Mouse (Mus musculus) gastrocnemius, postnatal 25 days (tissue): ENCODE data around the gene Gm9857. TPM values are rescaled to one million over a fixed set of nuclear protein-coding genes. Genes with fewer than 3 reads are reported as not detected.

Experiments
- DNase-seq: peaks from one replicate; pipeline ENCODE4 v3.0.0; 2022
- total RNA-seq, 2 experiments: library from RNA; stranded (reverse); gene quantifications; 1 replicate in 1 of 2; 2 replicates in 1 of 2; pipeline ENCODE4 v1.2.3; 2021

Gm9857 gene
- total RNA-seq, 2 experiments from 2014 or later: not detected

GRCm38 (mm10) chr3:108921822-108922221 is 18.4 kb downstream of the Gm9857 start:
- DNase-seq: no peak

GRCm38 (mm10) chr3:108920442-108921070 is 19.7 kb downstream of the Gm9857 start:
- DNase-seq: no peak

GRCm38 (mm10) chr3:108918852-108919251 is 21.4 kb downstream of the Gm9857 start:
- DNase-seq: no peak

GRCm38 (mm10) chr3:108917986-108918385 is 22.3 kb downstream of the Gm9857 start:
- no peak for DNase-seq

GRCm38 (mm10) chr3:108916857-108917256 is 23.4 kb downstream of the Gm9857 start:
- DNase-seq: no peak

GRCm38 (mm10) chr3:108915999-108916398 is 24.2 kb downstream of the Gm9857 start:
- DNase-seq: no peak

GRCm38 (mm10) chr3:108911548-108912413 is 28.5 kb downstream of the Gm9857 start, which contains the start of gene Prpf38b:
Prpf38b (minus strand) TSS chr3:108911727.
- peak; percentile 96 for DNase-seq

GRCm38 (mm10) chr3:108911081-108911547 is 29.1 kb downstream of the Gm9857 start:
- DNase-seq: peak; percentile 67

- no peak for DNase-seq
Measured at GRCm38 (mm10) chr3:108910303-108911080, 29.8 kb downstream of the Gm9857 start.

GRCm38 (mm10) chr3:108902934-108903333 is 37.3 kb downstream of the Gm9857 start:
- no peak for DNase-seq

- no peak for DNase-seq
Measured at GRCm38 (mm10) chr3:108902038-108902437, 38.2 kb downstream of the Gm9857 start.

GRCm38 (mm10) chr3:108900681-108901080 is 39.6 kb downstream of the Gm9857 start:
- peak; percentile 38 for DNase-seq

GRCm38 (mm10) chr3:108900147-108900546 is 40.1 kb downstream of the Gm9857 start:
- no peak for DNase-seq

- DNase-seq: no peak
Measured at GRCm38 (mm10) chr3:108898640-108899039, 41.6 kb downstream of the Gm9857 start.

- DNase-seq: no peak
Measured at GRCm38 (mm10) chr3:108892914-108893313, 47.3 kb downstream of the Gm9857 start.

- DNase-seq: no peak
Measured at GRCm38 (mm10) chr3:108892080-108892479, 48.2 kb downstream of the Gm9857 start.

Other genes starting within 250 kb of the Gm9857 start
- gene Gpsm2, start 218.1 kb downstream of the Gm9857 start, total RNA-seq: 1 to 10 TPM; 4.4 to 4.7 TPM
- under 1 TPM; 0.19 to 0.20 TPM for gene Aknad1, start 200.8 kb downstream of the Gm9857 start, total RNA-seq
- gene Stxbp3, start 99.9 kb downstream of the Gm9857 start, total RNA-seq: 10 to 100 TPM; 23.5 to 26.4 TPM
- gene Fndc7, start 50.4 kb downstream of the Gm9857 start, total RNA-seq: not detected
- gene Prpf38b, start 28.7 kb downstream of the Gm9857 start, total RNA-seq: 10 to 100 TPM; 14.7 to 16.1 TPM
- not detected for gene Henmt1, start 572 bp downstream of the Gm9857 start, total RNA-seq
- gene Fam102b, start 87.2 kb upstream of the Gm9857 start, total RNA-seq: 1 to 10 TPM; 6.3 to 7.4 TPM
- not detected for gene Slc25a54, start 140.0 kb upstream of the Gm9857 start, total RNA-seq
- 1 to 10 TPM; 3.7 to 4.0 TPM for gene Slc25a24, start 182.7 kb upstream of the Gm9857 start, total RNA-seq